Mouse (Mus musculus): ENCODE data around the gene Olfr1256.

Olfr1256 gene

DNA sequence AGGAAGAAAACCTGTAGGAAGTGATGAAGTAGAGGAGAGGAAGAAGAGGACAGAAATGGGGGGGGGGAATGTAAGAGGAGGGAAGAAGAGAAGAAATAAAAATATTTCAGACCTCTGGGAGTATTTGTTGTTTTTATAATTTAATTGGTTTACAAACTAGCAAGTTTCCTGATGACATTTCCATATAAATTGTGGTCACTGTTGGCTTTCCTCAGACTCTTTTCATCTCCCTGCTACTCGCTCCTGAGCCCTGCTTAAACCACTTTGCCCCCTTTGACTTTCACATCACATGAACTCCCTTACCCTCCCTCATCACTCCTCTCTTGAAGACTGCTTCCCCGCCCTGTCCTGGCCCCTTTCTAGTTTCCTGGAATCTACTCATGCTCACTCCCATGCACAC, at the start of gene Olfr1256:
Olfr1256 (minus strand) TSS at position 101 of the 400 bp plus-strand sequence.
- DNase-seq, result no peak

GRCm38 (mm10) chr2:89878137-89878536, 36.8 kb upstream of the Olfr1256 start, which contains the start of gene Olfr1257:
Gene Olfr1257, plus strand, starts transcription at chr2:89878437.
- DNase-seq, result no peak

DNA sequence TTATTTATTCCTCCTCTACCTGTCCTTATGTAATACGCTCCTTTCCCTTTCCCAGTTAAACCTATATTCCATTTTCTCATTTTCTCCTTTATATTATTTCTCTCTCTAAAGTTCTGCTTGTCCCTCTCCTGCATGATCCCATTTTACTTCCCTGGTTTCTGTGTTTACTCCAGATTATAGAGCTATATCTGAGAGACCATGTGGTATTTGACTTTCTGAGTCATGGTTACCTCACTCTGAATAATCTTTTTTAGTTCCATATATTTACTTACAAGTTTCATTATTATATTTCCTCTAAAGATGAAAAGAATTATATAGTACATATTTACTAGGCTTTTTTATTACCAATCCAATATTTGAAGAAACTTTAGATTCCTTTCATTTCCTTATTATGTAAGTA, 7.9 kb upstream of the Olfr1256 start:
- no peak for DNase-seq

DNA sequence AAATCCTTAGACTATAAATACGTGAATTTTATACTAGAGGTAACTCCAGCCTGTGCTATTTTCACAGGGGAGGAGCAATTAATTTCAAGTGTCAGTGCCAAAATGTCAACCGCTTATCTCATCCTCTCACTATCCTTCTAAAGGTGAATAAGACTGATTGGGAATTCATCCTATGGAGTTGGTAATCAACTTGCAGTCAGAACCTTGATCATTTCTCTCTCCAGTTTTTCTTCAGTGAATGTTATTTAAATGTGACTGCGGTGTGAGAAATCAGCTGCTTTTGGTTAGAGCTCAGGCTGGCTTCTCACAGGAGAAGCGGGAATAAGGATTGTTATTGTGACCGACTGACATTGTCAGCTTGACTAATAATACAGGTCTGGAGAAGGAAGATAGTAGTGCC, 6.8 kb upstream of the Olfr1256 start, which contains the start of gene Olfr48:
Olfr48 (minus strand) TSS at position 101 of the 400 bp plus-strand sequence.
- DNase-seq, result no peak

DNA sequence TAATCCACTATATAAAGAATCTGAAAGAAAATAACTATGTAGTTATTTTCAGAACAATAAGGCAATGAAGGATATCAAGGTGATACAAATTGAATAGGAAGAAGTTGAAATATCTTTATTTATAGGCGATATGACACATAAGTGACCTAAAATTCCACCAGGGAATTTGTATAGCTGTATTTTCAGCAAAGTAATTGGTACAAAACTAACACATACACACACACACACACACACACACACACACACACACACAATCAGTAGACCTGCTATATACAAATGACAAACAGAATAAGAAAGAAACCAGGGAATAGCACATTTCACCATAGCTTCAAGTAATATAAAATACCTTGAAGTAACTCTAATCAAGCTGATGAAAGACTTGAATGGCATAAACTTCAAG, 21.1 kb downstream of the Olfr1256 start:
- peak in 1 of 2 experiments; percentile 59 for DNase-seq

DNA sequence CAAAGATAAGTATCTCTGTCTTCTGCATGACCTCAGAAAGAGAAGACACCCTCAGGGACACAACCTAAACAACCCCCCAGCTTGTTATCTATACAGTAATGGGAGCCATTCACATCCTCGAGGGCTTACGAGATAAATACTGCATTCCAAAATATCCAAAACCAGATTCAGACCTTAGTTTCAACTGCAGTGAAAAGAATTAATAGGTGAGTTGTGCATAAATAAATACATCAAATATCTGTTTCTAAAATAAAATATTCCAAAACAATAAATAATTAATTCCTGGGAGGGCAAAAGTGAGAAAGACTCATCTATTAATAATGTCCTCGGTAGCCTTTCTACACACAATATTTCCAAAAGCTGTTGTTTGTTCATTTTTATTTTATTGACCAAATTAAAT, 29.6 kb downstream of the Olfr1256 start, which contains the start of gene Olfr1255:
Olfr1255 (plus strand) TSS at position 301 of the 400 bp plus-strand sequence.
- DNase-seq, result no peak

DNA sequence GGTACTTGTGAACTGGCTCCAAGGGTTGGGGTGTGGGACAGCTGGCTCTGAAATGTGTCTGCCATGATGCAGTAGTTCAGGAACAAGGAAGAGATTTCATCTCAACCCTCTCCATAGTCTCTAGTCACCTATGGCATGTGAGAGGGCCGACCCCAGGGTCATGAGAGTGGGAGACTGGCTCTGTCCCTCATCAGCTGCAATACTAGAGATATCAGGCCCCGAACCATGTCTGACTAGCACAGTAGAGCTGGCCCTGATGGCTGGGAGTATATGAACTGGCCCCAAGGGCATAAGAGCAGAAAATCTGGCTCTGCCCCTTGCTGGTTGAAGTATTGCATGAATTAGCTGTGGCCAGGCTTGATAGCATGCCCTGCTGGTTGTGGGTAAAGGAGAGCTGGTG, 30.6 kb downstream of the Olfr1256 start:
- DNase-seq, result no peak

- no peak for DNase-seq
Observed at GRCm38 (mm10) chr2:89799583-89799982, 41.8 kb downstream of the Olfr1256 start.

DNA sequence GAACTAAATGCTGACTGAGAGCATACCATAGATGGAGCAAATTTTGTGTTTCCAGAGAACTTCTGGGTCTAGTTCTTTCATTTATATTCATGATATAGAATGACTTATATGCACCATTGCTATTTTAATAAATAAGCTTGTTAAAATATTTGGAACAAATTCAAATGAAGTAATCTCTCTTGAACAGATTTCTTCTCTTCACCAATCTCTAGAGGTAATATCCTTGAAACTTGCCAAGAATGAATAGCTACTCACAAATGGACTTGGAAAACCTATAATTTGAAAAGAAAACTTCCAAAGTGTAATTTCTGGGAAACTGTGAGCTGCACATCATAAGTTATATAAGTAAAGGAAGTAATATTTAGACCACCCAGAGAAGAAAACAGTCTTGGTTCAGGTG, 47.8 kb downstream of the Olfr1256 start, which contains the start of gene Olfr1254:
Olfr1254 (minus strand) TSS at position 101 of the 400 bp plus-strand sequence.
- no peak for DNase-seq

Measured in kidney, postnatal 36 days (tissue).